Mouse (Mus musculus) left cerebral cortex, adult 18-20 months (tissue): Measurements from ENCODE around the gene Iapp. TPM values are rescaled to one million over a fixed set of nuclear protein-coding genes. Genes with fewer than 3 reads are reported as not detected.

Experiments
- total RNA-seq, 2 experiments: library from RNA; stranded (reverse); gene quantifications; 2 replicates each; pipeline ENCODE4 v1.2.3; 2021

The Iapp gene
- total RNA-seq, 2 experiments from 2014 or later = not detected

Other genes starting within 250 kb of the Iapp start
- gene Slco1a6, start 89.9 kb upstream of the Iapp start, total RNA-seq = under 1 TPM in 1 of 2 experiments, not detected in 1; 0.87 TPM
- not detected for gene Slco1a5, start 24.6 kb downstream of the Iapp start, total RNA-seq
- gene Pyroxd1, start 47.2 kb downstream of the Iapp start, total RNA-seq = 10 to 100 TPM; 16.1 to 17.6 TPM
- 10 to 100 TPM; 22.1 to 23.1 TPM for gene Recql, start 88.7 kb downstream of the Iapp start, total RNA-seq
- 10 to 100 TPM; 35.7 to 36.1 TPM for gene Golt1b, start 88.8 kb downstream of the Iapp start, total RNA-seq
- 1 to 10 TPM; 1.6 to 2.0 TPM for gene Spx, start 115.0 kb downstream of the Iapp start, total RNA-seq
- not detected for gene Gys2, start 174.7 kb downstream of the Iapp start, total RNA-seq
- gene Ldhb, start 209.5 kb downstream of the Iapp start, total RNA-seq = 100 to 1,000 TPM; 874 to 889 TPM